Mouse (Mus musculus) frontal cortex, postnatal 36 days (tissue): Measurements from ENCODE around the gene Tbc1d9.

ENCODE experiments used
- DNase-seq, 2 experiments: peaks; one replicate each; pipeline ENCODE4 v3.0.0; 2022; ENCODE audit warnings: low spot score in 2 of 2

Gene Tbc1d9

GRCm38 (mm10) chr8:83165235-83165930 is at the start of gene Tbc1d9:
Gene Tbc1d9 (plus strand): TSS chr8:83165352.
- DNase-seq, result peak; percentile 67 to 72

- DNase-seq, result peak in 1 of 2 experiments; percentile 40
Observed at GRCm38 (mm10) chr8:83135086-83135485, 30.1 kb upstream of the Tbc1d9 start.

GRCm38 (mm10) chr8:83140068-83140467 is 25.1 kb upstream of the Tbc1d9 start:
- no peak for DNase-seq

DNA sequence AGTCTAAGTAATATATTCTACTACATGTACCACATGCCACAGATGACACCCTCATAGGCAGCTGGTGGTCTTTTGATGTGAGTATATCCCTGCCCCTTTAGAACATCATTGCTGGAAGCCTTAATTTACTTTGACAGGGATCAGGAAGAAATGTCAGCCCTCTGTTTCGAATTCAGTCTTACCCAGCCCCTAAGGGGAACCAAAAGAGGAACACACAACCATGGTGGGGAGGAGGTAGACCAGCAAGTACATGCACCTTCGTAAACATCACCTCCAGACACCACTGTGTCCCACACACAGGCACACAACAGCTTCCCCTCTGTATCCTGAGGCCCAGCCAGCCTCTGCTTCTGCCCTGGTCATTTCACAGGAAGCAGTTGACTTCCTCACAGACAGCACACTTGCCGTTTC is 24.4 kb upstream of the Tbc1d9 start:
- no peak for DNase-seq

GRCm38 (mm10) chr8:83141358-83141757 is 23.8 kb upstream of the Tbc1d9 start:
- no peak for DNase-seq

GRCm38 (mm10) chr8:83144601-83145000 is 20.6 kb upstream of the Tbc1d9 start:
- DNase-seq, result no peak

GRCm38 (mm10) chr8:83145421-83145820 is 19.7 kb upstream of the Tbc1d9 start:
- DNase-seq, result no peak

DNA sequence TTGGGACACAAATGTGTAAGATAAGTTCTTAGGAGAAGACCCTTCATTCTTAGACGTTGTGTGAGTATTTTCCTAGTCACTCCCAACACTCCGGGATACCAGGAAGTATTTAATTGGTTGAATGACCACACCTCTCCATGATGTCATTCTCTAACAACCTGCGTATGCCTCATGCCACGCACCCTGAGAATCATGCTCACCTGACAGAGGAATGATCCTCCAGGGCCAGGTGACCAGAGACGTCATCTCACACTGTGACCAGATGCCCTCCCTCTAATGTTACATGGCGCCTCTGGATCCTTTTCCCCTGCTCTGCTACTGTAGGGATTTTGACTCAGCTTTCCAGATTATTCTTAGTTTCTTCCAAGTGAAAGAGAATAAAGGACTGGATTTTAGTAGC is 16.0 kb upstream of the Tbc1d9 start:
- no peak for DNase-seq

DNA sequence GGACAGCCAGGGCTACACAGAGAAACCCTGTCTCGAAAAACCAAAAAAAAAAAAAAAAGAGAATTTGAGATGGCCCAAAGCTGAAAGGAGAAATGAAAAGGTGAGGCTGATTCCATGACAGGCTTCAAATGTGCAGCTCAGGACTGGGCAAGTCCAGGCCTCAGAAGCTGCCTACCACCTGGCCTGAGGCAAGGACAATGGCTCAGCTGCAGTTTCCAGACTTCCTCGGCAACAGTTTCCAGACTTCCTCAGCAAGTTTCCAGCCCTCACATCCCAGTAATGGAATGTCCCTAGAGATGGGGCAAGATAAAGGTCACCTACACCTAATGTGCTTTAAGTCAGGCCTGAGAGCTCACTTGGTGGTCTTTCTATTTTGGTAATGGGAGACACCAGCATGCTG is 13.1 kb upstream of the Tbc1d9 start:
- DNase-seq, result no peak

DNA sequence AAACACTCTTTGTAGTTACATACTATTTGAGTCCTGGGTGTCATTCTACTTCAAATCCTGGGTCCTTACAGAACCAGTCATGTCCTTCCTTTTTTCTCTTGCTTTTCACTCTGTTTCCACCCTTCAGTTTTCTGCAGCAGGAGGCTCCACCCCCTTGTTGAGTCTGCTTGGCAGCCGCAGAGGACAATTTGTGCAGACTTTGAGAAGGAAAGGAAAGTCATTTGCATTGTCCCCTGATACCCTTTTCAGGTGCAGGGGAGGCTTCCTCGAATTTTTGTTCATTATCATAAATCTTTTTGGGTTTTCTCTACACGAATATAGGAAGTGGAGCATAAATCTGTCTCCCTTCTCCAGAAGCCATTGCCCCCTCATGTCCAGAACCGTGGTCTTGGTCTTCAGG is 12.7 kb upstream of the Tbc1d9 start:
- DNase-seq, result no peak

GRCm38 (mm10) chr8:83155110-83155509 is 10.0 kb upstream of the Tbc1d9 start:
- no peak for DNase-seq

DNA sequence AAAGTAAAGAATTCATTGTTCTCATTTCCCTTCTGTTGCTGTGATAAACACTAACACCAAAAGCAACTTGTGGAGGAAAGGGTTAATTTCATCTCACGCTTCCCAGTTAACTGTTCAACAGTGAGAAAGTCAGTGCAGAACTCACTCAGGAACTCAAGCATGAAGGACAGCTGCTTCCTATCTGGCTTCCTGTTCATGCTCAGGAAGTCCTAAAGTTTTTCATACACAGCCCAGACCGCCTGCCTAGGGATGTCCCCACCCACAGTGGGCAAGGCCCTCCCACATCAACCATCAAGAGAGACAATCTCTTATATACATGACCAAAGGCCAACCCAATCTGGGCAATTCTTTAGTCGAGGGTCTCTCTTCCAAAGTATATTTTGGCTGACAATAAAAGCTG is 6.2 kb upstream of the Tbc1d9 start:
- no peak for DNase-seq

DNA sequence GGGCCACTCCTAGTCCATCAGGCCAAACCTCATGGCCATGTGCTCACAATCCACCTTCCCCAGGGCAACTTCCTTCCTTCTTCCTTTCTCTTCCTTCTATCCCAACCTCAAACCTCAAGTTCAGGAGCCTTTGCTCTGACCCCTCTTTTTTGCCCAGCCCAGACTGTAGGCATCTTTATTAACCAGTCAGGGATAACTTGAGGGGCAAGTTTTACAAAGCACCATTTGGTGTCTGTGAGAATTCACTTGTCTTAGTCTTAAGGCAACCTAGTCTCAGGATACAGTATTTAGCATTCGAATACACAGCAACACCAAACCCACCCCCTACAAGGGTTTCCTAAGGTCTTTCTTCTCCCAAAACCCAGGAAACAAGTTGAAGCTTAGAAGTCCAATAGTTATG is 5.5 kb upstream of the Tbc1d9 start:
- no peak for DNase-seq

DNA sequence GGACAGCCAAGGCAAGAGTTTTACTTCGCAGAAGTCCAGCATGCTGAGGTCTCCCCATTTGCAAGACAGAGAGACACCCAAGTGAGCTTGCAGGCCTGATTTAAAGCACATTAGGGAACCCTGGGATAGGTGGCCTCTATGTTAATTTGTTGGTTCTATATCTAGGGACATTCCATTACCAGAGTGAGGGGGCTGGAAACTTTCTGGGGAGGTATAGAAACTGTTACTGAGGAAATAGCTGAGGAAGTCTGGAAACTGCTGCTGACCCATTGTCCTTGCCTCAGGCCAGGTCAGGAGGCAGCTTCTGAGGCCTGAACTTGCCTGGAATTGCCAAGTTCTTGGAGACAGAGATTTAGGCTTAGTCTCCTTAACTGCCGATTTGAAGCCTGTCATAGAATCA is 4.5 kb upstream of the Tbc1d9 start:
- no peak for DNase-seq

DNA sequence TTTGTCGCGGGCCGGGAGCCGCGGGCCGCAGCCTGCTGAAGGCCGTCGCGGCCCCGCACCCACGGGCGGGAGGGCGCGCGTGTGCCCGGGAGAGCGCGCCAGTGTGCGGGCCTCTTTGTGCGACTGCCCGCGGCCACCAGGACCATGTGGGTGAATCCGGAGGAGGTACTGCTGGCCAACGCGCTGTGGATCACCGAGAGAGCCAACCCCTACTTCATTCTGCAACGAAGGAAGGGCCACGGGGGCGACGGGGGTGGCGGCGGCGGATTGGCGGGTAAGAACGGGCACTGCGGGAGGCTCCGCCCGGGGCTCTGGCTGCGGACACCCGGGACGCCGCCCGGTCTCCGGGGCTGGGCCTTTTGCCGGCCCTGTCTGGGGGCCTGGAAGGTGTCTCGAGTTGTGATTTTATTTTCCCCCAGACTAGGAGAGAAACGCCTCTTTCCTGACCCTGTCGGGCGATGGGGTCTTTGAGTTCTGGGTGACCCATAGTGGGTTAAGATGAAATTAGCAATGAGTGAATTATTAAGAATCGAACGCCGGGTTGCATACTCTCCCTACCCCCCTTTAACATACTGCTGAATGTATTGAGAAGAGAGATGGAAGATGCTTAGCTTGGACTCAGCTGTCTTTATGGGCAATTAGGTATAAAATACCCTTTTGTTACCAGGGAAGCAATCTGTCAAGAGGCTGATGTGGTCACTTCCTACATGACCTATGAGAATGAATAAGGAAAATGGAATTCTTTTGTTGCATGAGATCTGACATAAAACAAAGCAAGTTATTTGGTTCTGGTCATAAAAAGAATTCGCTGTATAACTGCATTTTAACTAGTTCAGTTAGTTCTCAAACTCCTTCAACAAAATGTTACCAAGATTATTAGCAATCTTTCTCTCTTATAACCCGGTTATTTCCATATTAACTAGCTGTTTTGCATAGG is 1.0 kb downstream of the Tbc1d9 start, which contains the start of gene Gm10645:
TSS of gene Gm10645 (minus strand) at position 240 of the 937 bp plus-strand sequence.
- DNase-seq, result peak; percentile 55 to 61

- DNase-seq, result no peak
Observed at GRCm38 (mm10) chr8:83167932-83168331, 2.8 kb downstream of the Tbc1d9 start.

- no peak for DNase-seq
Observed at GRCm38 (mm10) chr8:83169127-83169526, 4.0 kb downstream of the Tbc1d9 start.

DNA sequence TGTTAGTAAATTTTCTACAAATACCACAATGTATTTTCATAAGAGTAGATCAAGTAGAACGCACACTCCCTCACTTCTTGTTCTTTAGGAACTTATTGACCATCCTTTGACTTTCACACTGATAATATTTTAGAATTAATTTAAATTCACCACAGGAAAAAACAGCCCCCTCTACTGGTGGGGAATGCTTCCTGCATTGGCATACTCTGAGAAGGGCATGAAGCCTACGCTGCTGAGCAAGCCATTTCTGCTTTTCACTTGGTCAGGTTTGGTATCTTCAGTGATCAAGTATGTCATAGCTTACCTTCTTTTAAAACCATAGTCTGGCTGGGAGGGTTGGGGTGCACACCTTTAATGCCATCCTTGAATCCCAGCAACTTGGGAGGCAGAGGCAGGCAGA is 4.6 kb downstream of the Tbc1d9 start:
- no peak for DNase-seq

DNA sequence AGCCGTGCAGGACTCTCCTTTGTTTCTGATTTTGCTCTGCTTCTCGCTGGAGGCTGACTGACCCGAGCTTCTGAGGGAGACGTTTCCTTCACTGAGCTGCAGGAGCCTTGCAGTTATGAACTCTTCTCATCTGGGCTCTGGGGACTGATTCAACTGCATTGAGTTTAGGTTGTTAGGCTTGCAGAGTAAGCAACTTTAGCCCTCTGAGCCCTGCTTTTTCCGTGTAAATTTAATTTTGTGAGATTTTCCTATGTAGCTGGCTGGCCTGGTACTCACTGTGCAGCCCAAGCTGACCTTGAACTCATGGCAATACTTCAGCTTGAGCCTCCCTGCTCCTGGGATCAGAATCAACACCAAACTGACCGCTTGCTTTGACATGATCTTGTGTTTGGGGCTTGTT is 5.7 kb downstream of the Tbc1d9 start:
- no peak for DNase-seq

DNA sequence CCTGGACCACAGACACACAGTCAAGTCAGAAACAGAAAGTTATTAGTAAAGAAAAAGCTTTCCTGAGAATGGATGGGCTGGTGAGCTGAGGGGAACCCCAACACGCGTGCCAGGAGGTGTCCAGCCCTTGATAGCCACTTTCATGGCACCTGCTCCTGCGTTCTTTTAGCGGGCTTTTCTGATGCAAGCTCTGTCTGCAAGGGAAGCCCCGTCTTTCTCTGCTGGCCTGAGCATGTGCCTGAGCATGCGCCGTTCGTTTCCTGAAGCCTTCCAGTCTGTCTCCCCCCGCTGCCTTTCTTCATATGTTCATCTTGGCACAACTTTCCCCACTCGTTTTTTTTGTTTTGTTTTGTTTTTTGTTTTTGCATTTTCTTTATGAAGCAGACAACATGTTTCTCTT is 10.5 kb downstream of the Tbc1d9 start:
- DNase-seq, result no peak

DNA sequence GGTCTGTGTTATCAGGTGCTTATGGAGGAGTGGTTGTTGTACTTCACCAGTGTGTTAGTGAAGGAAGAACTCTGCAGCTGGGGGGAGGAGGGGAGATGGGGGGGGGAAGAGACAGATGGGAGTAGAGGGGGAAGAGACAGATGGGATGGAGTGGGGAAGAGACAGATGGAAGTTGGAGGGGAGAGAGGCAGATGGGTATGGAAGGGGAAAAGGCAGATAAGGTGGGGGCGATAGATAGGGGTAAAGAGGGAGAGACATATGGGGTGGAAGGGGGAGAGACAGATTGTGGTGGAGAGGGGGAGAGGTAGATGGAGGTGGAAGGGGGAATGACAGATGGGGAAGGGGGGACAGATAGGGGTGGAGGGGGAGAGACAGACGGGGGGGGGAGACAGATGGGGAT is 11.6 kb downstream of the Tbc1d9 start:
- no peak for DNase-seq

- DNase-seq, result no peak
Observed at GRCm38 (mm10) chr8:83177317-83178195, 12.4 kb downstream of the Tbc1d9 start.
